Mouse (Mus musculus) MEL (cell line): ENCODE results near the gene Rfc4. TPM values are rescaled to one million over a fixed set of nuclear protein-coding genes. Genes with fewer than 3 reads are reported as not detected.

ENCODE experiments used
- DNase-seq: peaks from one replicate; pipeline ENCODE4 v3.0.0; 2011; ENCODE audit warnings: low read depth, low spot score
- H3K27ac ChIP-seq: 2 replicates; pipeline ENCODE4 v1.5.1; 2012; ENCODE audit warnings: low read depth, mild to moderate bottlenecking, control low read depth, low read length, moderate library complexity; ENCODE audit not compliant: control insufficient read depth
- H3K27me3 ChIP-seq, 2 experiments: fragments of 150-350 bp in 1 of 2; sonication (generic) in 1 of 2; 2 replicates each; pipeline ENCODE4 v1.6.1; 2012; ENCODE audit warnings: low read length in 2 of 2, mild to moderate bottlenecking in 2 of 2, improper control_type of control experiment in 1 of 2, moderate library complexity in 1 of 2; ENCODE audit not compliant: insufficient read depth in 2 of 2, control insufficient read depth in 1 of 2
- H3K36me3 ChIP-seq, 2 experiments: 2 replicates each; pipeline ENCODE4 v1.6.1; 2012 to 2014; ENCODE audit warnings: low read length in 2 of 2, improper control_type of control experiment in 1 of 2, inconsistent platforms in 1 of 2, mild to moderate bottlenecking in 1 of 2; ENCODE audit not compliant: insufficient read depth in 2 of 2, control insufficient read depth in 1 of 2
- H3K4me1 ChIP-seq, 2 experiments: fragments of 150-350 bp in 1 of 2; sonication (generic) in 1 of 2; 2 replicates each; pipeline ENCODE4 v1.6.1; 2012; ENCODE audit warnings: low read length in 2 of 2, improper control_type of control experiment in 1 of 2, mild to moderate bottlenecking in 1 of 2; ENCODE audit not compliant: insufficient read depth in 2 of 2, control insufficient read depth in 1 of 2
- H3K4me3 ChIP-seq, 2 experiments: fragments of 150-350 bp in 1 of 2; sonication (generic) in 1 of 2; 2 replicates each; pipeline ENCODE4 v1.5.1; 2012; ENCODE audit warnings: low read depth in 2 of 2, low read length in 2 of 2, mild to moderate bottlenecking in 2 of 2, moderate library complexity in 2 of 2, control low read depth in 1 of 2, improper control_type of control experiment in 1 of 2; ENCODE audit not compliant: control insufficient read depth in 1 of 2, insufficient read depth in 1 of 2
- H3K79me2 ChIP-seq: 2 replicates; pipeline ENCODE4 v1.6.1; 2012; ENCODE audit warnings: mild to moderate bottlenecking, low read length, moderate library complexity; ENCODE audit not compliant: control insufficient read depth, poor library complexity, insufficient read depth
- H3K9ac ChIP-seq: 2 replicates; pipeline ENCODE4 v1.6.1; 2012; ENCODE audit warnings: low read depth, mild to moderate bottlenecking, control low read depth, low read length, moderate library complexity; ENCODE audit not compliant: control insufficient read depth, poor library complexity, severe bottlenecking
- H3K9me3 ChIP-seq: fragments of 150-350 bp; sonication (generic); replicated peaks from 2 replicates; pipeline ENCODE4 v1.6.1; 2012; ENCODE audit warnings: mild to moderate bottlenecking, low read length, improper control_type of control experiment, moderate library complexity; ENCODE audit not compliant: insufficient read depth
- CTCF ChIP-seq, 3 experiments: IDR thresholded peaks in 2 of 3; conservative IDR thresholded peaks in 1 of 3; 2 replicates each; pipeline ENCODE4 v1.5.1; 2011 to 2012; ENCODE audit warnings: low read length in 3 of 3, low read depth in 2 of 3, mild to moderate bottlenecking in 2 of 3, improper control_type of control experiment in 1 of 3, inconsistent platforms in 1 of 3, mixed read lengths in 1 of 3, moderate library complexity in 1 of 3; ENCODE audit not compliant: control insufficient read depth in 1 of 3, insufficient read depth in 1 of 3, poor library complexity in 1 of 3, severe bottlenecking in 1 of 3
- ELF1 ChIP-seq: IDR thresholded peaks from 2 replicates; pipeline ENCODE4 v1.6.1; 2014; ENCODE audit warnings: low read depth, mild to moderate bottlenecking, inconsistent platforms, low read length, improper control_type of control experiment, moderate library complexity
- EP300 ChIP-seq, 2 experiments: IDR thresholded peaks; 2 replicates each; pipeline ENCODE4 v1.6.1; 2011; ENCODE audit warnings: improper control_type of control experiment in 2 of 2, low read length in 2 of 2, low read depth in 1 of 2, mild to moderate bottlenecking in 1 of 2
- ETS1 ChIP-seq: IDR thresholded peaks from 2 replicates; pipeline ENCODE4 v1.6.1; 2012; ENCODE audit warnings: low read depth, mild to moderate bottlenecking, inconsistent platforms, low read length, improper control_type of control experiment, moderate library complexity
- JUND ChIP-seq: IDR thresholded peaks from 2 replicates; pipeline ENCODE4 v1.6.1; 2011; ENCODE audit warnings: low read depth, mild to moderate bottlenecking, improper control_type of control experiment, low read length
- MAFK ChIP-seq: IDR thresholded peaks from 2 replicates; pipeline ENCODE4 v1.6.1; 2011; ENCODE audit warnings: low read depth, mild to moderate bottlenecking, low read length, improper control_type of control experiment, borderline replicate concordance
- MAX ChIP-seq: IDR thresholded peaks from 2 replicates; pipeline ENCODE4 v1.6.1; 2011; ENCODE audit warnings: low read length, improper control_type of control experiment
- MEF2A ChIP-seq: IDR thresholded peaks from 2 replicates; pipeline ENCODE4 v1.6.1; 2014; ENCODE audit warnings: low read depth, mild to moderate bottlenecking, inconsistent platforms, low read length, improper control_type of control experiment; ENCODE audit not compliant: poor library complexity, insufficient replicate concordance, severe bottlenecking; ENCODE audit errors: extremely low read depth
- MYB ChIP-seq: IDR thresholded peaks from 2 replicates; pipeline ENCODE4 v1.6.1; 2011; ENCODE audit warnings: mild to moderate bottlenecking, low read depth, low read length, improper control_type of control experiment
- NELFE ChIP-seq: IDR thresholded peaks from 2 replicates; pipeline ENCODE4 v1.6.1; 2011; ENCODE audit warnings: low read depth, low read length, improper control_type of control experiment
- POLR2A ChIP-seq, 2 experiments: IDR thresholded peaks; 2 replicates each; pipeline ENCODE4 v1.6.1; 2011 to 2012; ENCODE audit warnings: low read length in 2 of 2, mild to moderate bottlenecking in 2 of 2, control low read depth in 1 of 2, improper control_type of control experiment in 1 of 2, low read depth in 1 of 2, moderate library complexity in 1 of 2; ENCODE audit not compliant: control insufficient read depth in 1 of 2, insufficient read depth in 1 of 2, poor library complexity in 1 of 2
- POLR2AphosphoS2 ChIP-seq: IDR thresholded peaks from 2 replicates; pipeline ENCODE4 v1.6.1; 2011; ENCODE audit warnings: low read length, improper control_type of control experiment
- RAD21 ChIP-seq: IDR thresholded peaks from 2 replicates; pipeline ENCODE4 v1.6.1; 2011; ENCODE audit warnings: mild to moderate bottlenecking, low read depth, low read length, improper control_type of control experiment
- RCOR1 ChIP-seq: IDR thresholded peaks from 2 replicates; pipeline ENCODE4 v1.6.1; 2012; ENCODE audit warnings: low read depth, mild to moderate bottlenecking, inconsistent platforms, low read length, improper control_type of control experiment
- SIN3A ChIP-seq: IDR thresholded peaks from 2 replicates; pipeline ENCODE4 v1.6.1; 2012; ENCODE audit warnings: low read length, improper control_type of control experiment, inconsistent platforms
- SMC3 ChIP-seq: IDR thresholded peaks from 2 replicates; pipeline ENCODE4 v1.6.1; 2011; ENCODE audit warnings: low read depth, low read length, improper control_type of control experiment
- TCF12 ChIP-seq: IDR thresholded peaks from 2 replicates; pipeline ENCODE4 v1.6.1; 2014; ENCODE audit warnings: low read depth, mild to moderate bottlenecking, inconsistent platforms, low read length, improper control_type of control experiment, moderate library complexity
- USF2 ChIP-seq, 2 experiments: IDR thresholded peaks; 2 replicates each; pipeline ENCODE4 v1.6.1; 2011 to 2012; ENCODE audit warnings: improper control_type of control experiment in 2 of 2, low read length in 2 of 2, borderline replicate concordance in 1 of 2, inconsistent platforms in 1 of 2, low read depth in 1 of 2, mild to moderate bottlenecking in 1 of 2; ENCODE audit not compliant: insufficient read depth in 1 of 2
- ZKSCAN1 ChIP-seq: IDR thresholded peaks from 2 replicates; pipeline ENCODE4 v1.6.1; 2012; ENCODE audit warnings: low read depth, mild to moderate bottlenecking, inconsistent platforms, low read length, improper control_type of control experiment, moderate library complexity
- ZMIZ1 ChIP-seq: IDR thresholded peaks from 2 replicates; pipeline ENCODE4 v1.6.1; 2012; ENCODE audit warnings: low read depth, mild to moderate bottlenecking, inconsistent platforms, low read length, improper control_type of control experiment, moderate library complexity
- polyA plus RNA-seq, 2 experiments: library from polyadenylated mRNA; stranded (reverse) in 1 of 2; unstranded in 1 of 2; fragments of >175 nt in 1 of 2; fragments of >200 nt in 1 of 2; gene quantifications; 2 replicates each; pipeline versions ENCODE4 v1.2.1 to v1.2.4; 2012; ENCODE audit warnings: low replicate concordance in 2 of 2, low read depth in 1 of 2; ENCODE audit not compliant: insufficient read length in 2 of 2, insufficient read depth in 1 of 2, missing spikeins in 1 of 2
- total RNA-seq: library from RNA; depleted of rRNA; stranded (reverse); fragments of 300-350 nt; gene quantifications from 2 replicates; pipeline ENCODE4 v1.2.3, GENCODE M21; 2012

Gene Rfc4
- total and polyA plus RNA-seq, 3 experiments, result 52.1 to 93.2 TPM; not detected in 1

DNA sequence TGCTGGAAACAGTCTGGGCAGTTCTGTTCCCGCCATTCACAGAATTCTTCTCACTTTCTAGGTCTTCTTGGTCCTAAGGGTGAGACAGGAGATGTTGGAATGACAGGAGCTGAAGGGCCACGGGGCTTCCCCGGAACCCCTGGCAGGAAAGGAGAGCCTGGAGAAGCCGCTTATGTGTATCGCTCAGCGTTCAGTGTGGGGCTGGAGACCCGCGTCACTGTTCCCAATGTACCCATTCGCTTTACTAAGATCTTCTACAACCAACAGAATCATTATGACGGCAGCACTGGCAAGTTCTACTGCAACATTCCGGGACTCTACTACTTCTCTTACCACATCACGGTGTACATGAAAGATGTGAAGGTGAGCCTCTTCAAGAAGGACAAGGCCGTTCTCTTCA is 29.5 kb upstream of the Rfc4 start:
- peaks cover 0 to 2% of the 10 kb centered on the region in 2 experiments; a peak in 1 of 4 replicates for H3K27me3 ChIP-seq
- no peak for DNase-seq

DNA sequence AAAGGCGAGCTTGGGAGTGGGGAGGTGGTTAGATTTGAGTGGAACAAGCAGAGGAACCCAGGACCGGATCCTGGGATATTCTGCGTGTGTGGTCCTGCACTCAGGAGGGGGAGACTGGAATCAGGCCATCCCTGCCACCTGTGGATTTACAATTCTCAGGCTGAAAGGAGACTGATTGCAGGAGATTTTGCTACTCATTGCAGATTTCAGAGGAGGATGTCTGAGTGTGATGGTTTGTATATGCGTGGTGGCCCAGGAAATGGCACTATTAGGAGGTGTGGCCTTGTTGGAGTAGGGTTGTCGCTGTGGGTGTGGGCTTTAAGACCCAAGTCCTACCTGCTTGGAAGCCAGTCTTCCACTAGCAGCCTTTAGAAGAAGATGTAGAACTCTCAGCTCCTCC is 26.7 kb upstream of the Rfc4 start:
- DNase-seq, result no peak
- no peak overlapping the region for H3K4me3 ChIP-seq
- H3K9ac ChIP-seq, result no peak overlapping the region
- no peaks in the 10 kb centered on the region for H3K9me3 ChIP-seq
- H3K36me3 ChIP-seq, result no peaks in the 10 kb centered on the region
- TF ChIP-seq POLR2AphosphoS2 (no peak), MEF2A (no peak), JUND (no peak), EP300 (IDR thresholded peaks at IDR 0.05; ENCODE audit: low read depth in 1 of 2, low read length in 2 of 2) (no peak), ELF1 (no peak), ZMIZ1 (no peak), ETS1 (no peak)
- H3K27me3 ChIP-seq, result peaks cover 0 to 4% of the 10 kb centered on the region in 2 experiments; a peak in 1 of 4 replicates
- H3K27ac ChIP-seq, result no peak overlapping the region
- no peaks in the 10 kb centered on the region for H3K79me2 ChIP-seq
- no peaks in the 10 kb centered on the region for H3K4me1 ChIP-seq

More for the DNA sequence above, 29.5 kb upstream of the Rfc4 start:
- H3K27ac ChIP-seq, result no peak overlapping the region
- no peaks in the 10 kb centered on the region; a peak in 1 of 4 replicates for H3K4me1 ChIP-seq
- H3K9me3 ChIP-seq, result no peaks in the 10 kb centered on the region
- no peaks in the 10 kb centered on the region for H3K36me3 ChIP-seq
- no peak overlapping the region for H3K4me3 ChIP-seq
- H3K79me2 ChIP-seq, result no peaks in the 10 kb centered on the region
- TF ChIP-seq MAFK (no peak), EP300 (IDR thresholded peaks at IDR 0.05; ENCODE audit: low read depth in 1 of 2, low read length in 2 of 2) (no peak), SMC3 (no peak), CTCF (IDR thresholded peaks at IDR 0.05 in 2 of 3, conservative IDR thresholded peaks at IDR 0.05 in 1 of 3; ENCODE audit: control insufficient read depth in 1 of 3, insufficient read depth in 1 of 3, low read depth in 2 of 3, low read length in 3 of 3, poor library complexity in 1 of 3, severe bottlenecking in 1 of 3) (no peak), USF2 (IDR thresholded peaks at IDR 0.05; ENCODE audit: borderline replicate concordance in 1 of 2, insufficient read depth in 1 of 2, low read depth in 1 of 2, low read length in 2 of 2) (no peak), JUND (no peak), ZKSCAN1 (no peak), MYB (no peak), RAD21 (no peak), ZMIZ1 (no peak), RCOR1 (no peak), SIN3A (no peak), MEF2A (no peak), NELFE (no peak), POLR2A (IDR thresholded peaks at IDR 0.05; ENCODE audit: control insufficient read depth in 1 of 2, insufficient read depth in 1 of 2, low read depth in 1 of 2, low read length in 2 of 2, poor library complexity in 1 of 2) (no peak), TCF12 (no peak), MAX (no peak)
- no peak overlapping the region for H3K9ac ChIP-seq
